Mouse (Mus musculus) heart, embryonic 10.5 days (tissue): Measurements from ENCODE around the gene Vmn1r45. TPM values are rescaled to one million over a fixed set of nuclear protein-coding genes. Genes with fewer than 3 reads are reported as not detected.
"Not testable (repeated sequence)": the region's sequence is repeated elsewhere in the genome, so short reads cannot be mapped to it uniquely, and the experiment has no call there.

Experiments
- DNase-seq: peaks from one replicate; pipeline ENCODE4 v3.0.0-alpha.2; 2017; ENCODE audit warnings: low spot score
- H3K27ac ChIP-seq: fragments of 300-500 bp; sonication (generic); 2 replicates; pipeline ENCODE4 v1.5.1; 2016; ENCODE audit warnings: mild to moderate bottlenecking
- H3K27me3 ChIP-seq: fragments of 300-500 bp; sonication (generic); 2 replicates; pipeline ENCODE4 v1.6.1; 2016; ENCODE audit warnings: mild to moderate bottlenecking; ENCODE audit not compliant: poor library complexity, insufficient read depth, severe bottlenecking
- H3K36me3 ChIP-seq: fragments of 300-500 bp; sonication (generic); 2 replicates; pipeline ENCODE4 v1.6.1; 2016; ENCODE audit warnings: mild to moderate bottlenecking, moderate library complexity
- H3K4me1 ChIP-seq: fragments of 300-500 bp; sonication (generic); 2 replicates; pipeline ENCODE4 v1.6.1; 2016; ENCODE audit warnings: mild to moderate bottlenecking
- H3K4me3 ChIP-seq: fragments of 300-500 bp; sonication (generic); 2 replicates; pipeline ENCODE4 v1.5.1; 2016; ENCODE audit warnings: mild to moderate bottlenecking, moderate library complexity
- H3K9me3 ChIP-seq: fragments of 300-500 bp; sonication (generic); 2 replicates; pipeline ENCODE4 v1.6.1; 2016; ENCODE audit warnings: mild to moderate bottlenecking, moderate library complexity
- WGBS: fragments of 180-500 bp; shearing (Covaris S2); methylation state at CpG from one replicate; pipeline ENCODE4 v1.1.7; 2016; 5-methylcytosine and 5-hydroxymethylcytosine counted together
- polyA plus RNA-seq: library from polyadenylated mRNA; unstranded; fragments of >200 nt; fragmentation: Nextera tagmentation; extraction: Ambion mirVana; gene quantifications from 2 replicates; pipeline ENCODE4 v1.2.1, GENCODE M21; 2016

Gene Vmn1r45
- polyA plus RNA-seq = not detected in 2 replicates

- H3K27ac ChIP-seq, H3K36me3 ChIP-seq, DNase-seq, H3K27me3 ChIP-seq, H3K4me1 ChIP-seq, H3K9me3 ChIP-seq, H3K4me3 ChIP-seq: not testable (repeated sequence)
- WGBS = 83% methylated on average over 2 of the region's 2 CpGs
Observed at GRCm38 (mm10) chr6:89940498-89940897, at the start of gene Vmn1r45. Gene Vmn1r45, minus strand, starts transcription at chr6:89940598.

DNA sequence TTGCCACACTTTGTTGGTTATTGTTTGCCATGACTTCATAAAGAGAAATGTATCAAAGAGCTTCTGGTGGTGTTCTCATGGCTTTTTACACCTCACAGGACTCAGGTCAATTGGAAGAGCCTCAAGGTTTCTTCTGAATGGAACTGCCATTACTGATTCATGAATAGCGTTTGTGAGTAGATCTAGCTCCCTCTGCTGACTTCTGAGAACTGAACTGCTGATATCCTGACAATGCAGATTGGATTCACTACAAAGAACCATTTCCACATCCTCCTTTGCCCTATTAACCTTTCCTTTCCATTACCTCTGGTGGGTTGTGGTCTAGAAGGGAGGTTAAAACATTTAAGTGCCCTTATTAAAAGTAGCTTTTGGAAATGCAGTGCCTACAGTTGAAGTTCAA is 45.6 kb upstream of the Vmn1r45 start:
- 0 out of 2 replicates have a peak, but pooled peaks cover 6% of the 10 kb centered on the region for H3K9me3 ChIP-seq
- 22% methylated on average over 1 of the region's 1 CpGs for WGBS
- no peak for DNase-seq

DNA sequence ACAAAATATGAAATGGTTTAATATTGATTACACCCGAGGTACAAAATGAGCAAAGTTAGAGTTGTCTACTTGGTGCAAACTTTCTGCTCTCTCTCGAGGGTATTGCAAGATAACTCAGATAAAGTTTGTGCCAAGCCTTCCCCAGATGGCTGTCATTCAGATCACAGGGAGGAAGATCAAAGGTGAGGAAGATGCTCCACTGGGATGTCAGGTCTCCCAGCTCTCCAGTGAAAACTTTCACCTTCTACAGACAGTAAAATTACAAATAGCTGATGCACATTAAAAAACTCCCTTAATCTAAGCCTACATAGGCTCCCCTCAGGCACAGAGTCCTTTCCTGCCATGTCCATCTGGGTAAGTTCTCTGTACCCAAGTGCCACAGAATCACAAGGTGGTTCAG is 28.6 kb upstream of the Vmn1r45 start, which contains the start of gene Vmn1r46:
Gene Vmn1r46 (plus strand): TSS at position 301 of the 400 bp plus-strand sequence.
- Histone ChIP-seq H3K9me3 (peaks cover 4% of the 10 kb centered on the region; the same call in 1 of the 2 replicates), H3K4me1 (no peaks in the 10 kb centered on the region), H3K27ac (no peak within 1 kb of the TSS), H3K27me3 (no peaks in the 10 kb centered on the region), H3K36me3 (no peaks in the 10 kb centered on the region), H3K4me3 (no peak within 1 kb of the TSS)
- 51% methylated on average over 2 of the region's 2 CpGs for WGBS
- no peak for DNase-seq

More for the DNA sequence above, 45.6 kb upstream of the Vmn1r45 start:
- no peak overlapping the region for H3K27ac ChIP-seq
- H3K4me1 ChIP-seq = no peaks in the 10 kb centered on the region
- no peaks in the 10 kb centered on the region for H3K27me3 ChIP-seq
- H3K4me3 ChIP-seq = no peak overlapping the region
- no peaks in the 10 kb centered on the region for H3K36me3 ChIP-seq

- H3K27me3 ChIP-seq = no peaks in the 10 kb centered on the region
- DNase-seq = no peak
- no peak overlapping the region for H3K4me3 ChIP-seq
- H3K9me3 ChIP-seq = 0 out of 2 replicates have a peak, but pooled peaks cover 4% of the 10 kb centered on the region
- no peaks in the 10 kb centered on the region for H3K36me3 ChIP-seq
- H3K4me1 ChIP-seq = no peaks in the 10 kb centered on the region
- no peak overlapping the region for H3K27ac ChIP-seq
Observed at GRCm38 (mm10) chr6:89966341-89966740, 25.9 kb upstream of the Vmn1r45 start.

GRCm38 (mm10) chr6:89953556-89953955 is 13.2 kb upstream of the Vmn1r45 start:
- Histone ChIP-seq H3K36me3 (no peaks in the 10 kb centered on the region), H3K27ac (no peak overlapping the region), H3K9me3 (0 out of 2 replicates have a peak, but pooled peaks cover 6% of the 10 kb centered on the region), H3K4me3 (no peak overlapping the region), H3K4me1 (no peaks in the 10 kb centered on the region), H3K27me3 (no peaks in the 10 kb centered on the region)
- DNase-seq = no peak
- WGBS = 62% methylated on average over 2 of the region's 2 CpGs

DNA sequence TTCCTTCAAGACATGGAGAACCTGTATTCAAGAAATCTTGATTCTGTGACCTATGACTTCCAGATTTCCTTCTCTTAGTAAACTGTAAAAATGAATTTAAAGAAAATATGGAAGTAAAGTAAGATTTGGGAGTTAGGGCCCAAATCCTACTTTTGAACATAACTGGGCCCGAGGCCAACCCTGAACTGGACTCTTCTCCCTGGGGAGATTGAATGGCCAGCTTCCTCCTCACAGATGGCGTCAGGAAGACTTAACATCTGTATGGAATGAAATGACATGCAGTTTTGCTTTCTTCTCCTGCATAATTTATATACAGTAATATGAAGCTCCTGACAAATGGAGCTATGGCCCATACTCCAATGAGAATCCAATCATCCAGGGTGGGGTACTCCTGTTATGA is 528 bp upstream of the Vmn1r45 start:
- H3K36me3 ChIP-seq = no peaks in the 10 kb centered on the region
- no peaks in the 10 kb centered on the region for H3K27me3 ChIP-seq
- H3K27ac ChIP-seq = no peak overlapping the region
- DNase-seq = no peak
- 77% methylated on average over 2 of the region's 2 CpGs for WGBS
- H3K9me3 ChIP-seq = no peaks in the 10 kb centered on the region
- no peak overlapping the region for H3K4me3 ChIP-seq
- no peaks in the 10 kb centered on the region for H3K4me1 ChIP-seq

DNA sequence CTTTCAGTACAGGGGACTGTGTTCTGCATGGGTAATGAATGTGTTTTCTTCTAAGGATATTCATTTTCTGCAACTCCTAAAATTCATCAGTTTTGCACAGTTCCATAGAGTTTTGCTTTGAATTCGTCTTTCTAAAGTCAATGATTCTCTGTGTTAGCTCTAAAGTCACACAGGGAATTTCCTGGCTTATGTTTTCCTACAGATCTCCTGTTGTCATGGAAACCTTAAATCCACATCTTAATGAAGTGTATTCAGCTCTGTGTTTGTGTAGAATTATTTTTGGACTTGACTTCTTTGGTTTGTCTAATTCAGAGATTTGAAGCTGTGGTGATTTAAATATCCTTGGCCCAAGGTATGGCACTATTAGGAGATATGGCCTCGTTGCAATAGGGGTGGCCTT is 56.6 kb downstream of the Vmn1r45 start:
- H3K4me1 ChIP-seq = no peaks in the 10 kb centered on the region
- 52% methylated on average over 2 of the region's 2 CpGs for WGBS
- no peak overlapping the region for H3K27ac ChIP-seq
- H3K9me3 ChIP-seq = no peaks in the 10 kb centered on the region
- DNase-seq = no peak
- H3K27me3 ChIP-seq = no peaks in the 10 kb centered on the region
- no peak overlapping the region for H3K4me3 ChIP-seq
- no peaks in the 10 kb centered on the region for H3K36me3 ChIP-seq

DNA sequence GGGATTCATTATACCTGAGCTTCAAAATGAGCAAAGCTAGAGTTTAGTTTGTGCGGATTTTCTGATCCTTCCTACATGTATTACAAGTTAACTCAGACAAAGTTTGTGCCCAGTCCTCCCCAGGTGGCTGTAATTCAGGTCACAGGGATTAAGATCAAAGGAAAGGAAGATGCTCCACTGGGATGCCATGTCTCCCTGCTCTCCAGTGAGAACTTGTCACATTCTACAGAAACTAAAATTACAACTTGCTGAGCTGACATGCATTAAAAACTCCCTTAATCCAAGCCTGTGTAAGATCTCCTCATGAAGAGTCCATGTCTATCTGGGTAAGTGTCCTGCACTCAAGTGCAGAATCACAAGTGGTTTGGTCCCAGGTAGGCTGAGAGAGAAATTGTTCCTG is 57.0 kb downstream of the Vmn1r45 start, which contains the start of gene Vmn1r44:
Gene Vmn1r44 (plus strand): TSS at position 301 of the 400 bp plus-strand sequence.
- WGBS = 68% methylated on average over 1 of the region's 1 CpGs
- Histone ChIP-seq H3K4me1 (no peaks in the 10 kb centered on the region), H3K27me3 (no peaks in the 10 kb centered on the region), H3K27ac (no peak within 1 kb of the TSS), H3K36me3 (no peaks in the 10 kb centered on the region), H3K9me3 (no peaks in the 10 kb centered on the region), H3K4me3 (no peak within 1 kb of the TSS)
- DNase-seq = no peak

Other genes with a start within 250 kb of the Vmn1r45 start
- gene Vmn1r40, start 233.1 kb downstream of the Vmn1r45 start, polyA plus RNA-seq = not detected in 2 replicates
- not detected in 2 replicates for gene Vmn1r41, start 199.8 kb downstream of the Vmn1r45 start, polyA plus RNA-seq
- not detected in 2 replicates for gene Vmn1r42, start 64.2 kb downstream of the Vmn1r45 start, polyA plus RNA-seq
- not detected in 2 replicates for gene Vmn1r43, start 64.2 kb downstream of the Vmn1r45 start, polyA plus RNA-seq
- gene Vmn1r44, start 56.9 kb downstream of the Vmn1r45 start, polyA plus RNA-seq = not detected in 2 replicates
- not detected in 2 replicates for gene Vmn1r46, start 28.7 kb upstream of the Vmn1r45 start, polyA plus RNA-seq
- gene Vmn1r47, start 75.5 kb upstream of the Vmn1r45 start, polyA plus RNA-seq = not detected in 2 replicates
- gene Vmn1r48, start 96.2 kb upstream of the Vmn1r45 start, polyA plus RNA-seq = not detected in 2 replicates
- not detected in 2 replicates for gene Vmn1r49, start 137.9 kb upstream of the Vmn1r45 start, polyA plus RNA-seq
- not detected in 2 replicates for gene Vmn1r50, start 160.8 kb upstream of the Vmn1r45 start, polyA plus RNA-seq
- gene Vmn1r51, start 182.0 kb upstream of the Vmn1r45 start, polyA plus RNA-seq = not detected in 2 replicates
- not detected in 2 replicates for gene Vmn1r52, start 234.2 kb upstream of the Vmn1r45 start, polyA plus RNA-seq